Mouse (Mus musculus) G1E (cell line): ENCODE data around the gene Trpm5.

Source experiments
- CTCF ChIP-seq: IDR thresholded peaks from 2 replicates; pipeline ENCODE4 v1.5.1; 2012; ENCODE audit warnings: low read depth, low read length, inconsistent platforms, mixed read lengths
- TAL1 ChIP-seq: conservative IDR thresholded peaks from 2 replicates; pipeline ENCODE4 v1.6.1; 2012; ENCODE audit warnings: low read depth, low read length, inconsistent platforms, mixed read lengths

- TF ChIP-seq CTCF (no peak), TAL1 (no peak)
Observed at GRCm38 (mm10) chr7:143111719-143112118, 17.3 kb upstream of the Trpm5 start.
